Mouse (Mus musculus): ENCODE data around the gene Copg2. TPM values are rescaled to one million over a fixed set of nuclear protein-coding genes. Genes with fewer than 3 reads are reported as not detected.

Gene Copg2
- polyA plus RNA-seq, 1 experiment from 2014 or later = 39.2 TPM

DNA sequence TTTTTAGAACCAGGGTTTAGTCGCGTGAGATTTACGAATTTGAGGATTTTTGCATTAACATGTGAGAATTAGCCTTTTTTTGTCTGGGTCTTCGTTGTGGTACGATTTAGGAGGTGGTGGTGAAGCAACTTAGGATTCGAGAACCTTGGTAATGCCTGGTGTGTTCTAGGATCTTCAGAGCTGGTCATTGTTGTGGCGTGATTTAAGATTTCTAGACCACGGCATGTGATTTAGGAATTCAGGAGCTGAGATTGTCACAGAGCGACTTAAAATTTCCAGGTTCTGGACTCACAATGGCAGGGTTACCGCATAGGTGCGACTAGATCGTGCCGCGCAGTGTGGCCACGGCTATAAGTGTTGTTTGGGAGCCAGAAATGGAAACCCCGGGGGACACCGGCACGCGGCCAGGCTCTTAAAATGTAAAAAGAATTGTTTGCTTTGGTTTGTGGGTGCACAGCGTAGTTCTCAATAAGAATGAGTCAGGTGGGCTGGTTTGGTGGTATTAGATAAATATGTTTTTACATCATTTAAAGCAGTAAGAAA lies 158.1 kb downstream of the Copg2 start:
- WGBS = 54% methylated on average over 20 of the region's 20 CpGs
- ATAC-seq = no peak
- peaks cover 38% of the 10 kb centered on the region for H3K4me1 ChIP-seq (replicated peaks)
- peak overlapping the region; percentile 92 for H3K27ac ChIP-seq
- H3K27me3 ChIP-seq = no peaks in the 10 kb centered on the region
- peaks cover 39% of the 10 kb centered on the region for H3K9me3 ChIP-seq
- H3K36me3 ChIP-seq = peaks cover 21% of the 10 kb centered on the region
- H3K9ac ChIP-seq (replicated peaks) = peak overlapping the region; percentile 84
- peak overlapping the region; percentile 63 for H3K4me3 ChIP-seq (replicated peaks)
- H3K4me2 ChIP-seq (replicated peaks) = peak overlapping the region; percentile 60

DNA sequence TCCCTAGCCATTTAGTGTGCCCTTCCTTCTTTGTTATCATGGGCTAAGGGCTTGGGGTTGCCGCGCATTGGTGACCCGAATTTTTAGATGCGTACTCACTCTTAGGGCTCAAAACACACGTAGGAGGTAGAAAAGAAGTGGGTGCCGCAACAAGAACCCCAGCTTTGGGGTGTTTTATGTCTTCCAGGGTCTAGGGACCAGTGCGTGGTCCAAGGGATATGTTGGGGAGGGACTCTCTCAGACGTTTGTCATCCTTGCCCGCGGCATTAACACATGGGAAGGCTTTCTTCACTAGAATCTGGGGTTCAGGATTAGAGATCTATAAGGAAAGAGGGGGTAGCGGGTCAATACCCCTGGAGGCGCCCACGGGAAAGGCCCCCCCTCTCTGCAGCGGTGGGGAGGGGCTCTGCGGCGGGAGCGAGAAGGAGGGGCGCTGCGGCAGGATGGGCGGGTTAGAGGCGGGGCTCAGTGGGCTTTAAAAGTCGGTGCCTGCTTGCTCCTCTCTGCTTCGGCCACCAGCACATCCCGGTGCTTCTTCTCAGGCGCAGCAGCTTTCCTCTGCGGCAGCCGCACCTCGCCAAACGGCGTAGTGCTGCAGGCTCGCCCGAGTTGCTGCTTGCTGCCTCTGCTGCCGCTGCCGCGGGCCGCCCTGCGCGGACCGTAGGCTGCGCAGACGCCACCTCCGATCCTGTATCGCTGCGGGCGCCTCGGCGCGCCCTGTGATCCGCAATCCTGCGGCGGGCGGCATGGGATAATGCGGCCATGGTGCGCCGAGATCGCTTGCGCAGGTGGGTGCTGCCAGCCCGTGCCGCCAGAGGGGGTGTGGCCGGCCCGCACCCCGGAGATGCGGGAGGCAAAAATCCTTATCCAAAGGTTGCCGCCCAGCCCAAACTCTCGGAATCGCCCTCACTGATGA lies 158.8 kb downstream of the Copg2 start:
- peaks cover 15% of the 10 kb centered on the region for H3K36me3 ChIP-seq
- 58% methylated on average over 66 of the region's 66 CpGs for WGBS
- H3K9me3 ChIP-seq = peaks cover 41% of the 10 kb centered on the region
- peak overlapping the region; percentile 60 for H3K4me2 ChIP-seq (replicated peaks)
- H3K4me3 ChIP-seq (replicated peaks) = peak overlapping the region; percentile 63
- H3K27ac ChIP-seq = peak overlapping the region; percentile 92
- peak overlapping the region; percentile 84 for H3K9ac ChIP-seq (replicated peaks)
- no peaks in the 10 kb centered on the region for H3K27me3 ChIP-seq
- peaks cover 46% of the 10 kb centered on the region for H3K4me1 ChIP-seq (replicated peaks)
- peak; percentile 75 for ATAC-seq

DNA sequence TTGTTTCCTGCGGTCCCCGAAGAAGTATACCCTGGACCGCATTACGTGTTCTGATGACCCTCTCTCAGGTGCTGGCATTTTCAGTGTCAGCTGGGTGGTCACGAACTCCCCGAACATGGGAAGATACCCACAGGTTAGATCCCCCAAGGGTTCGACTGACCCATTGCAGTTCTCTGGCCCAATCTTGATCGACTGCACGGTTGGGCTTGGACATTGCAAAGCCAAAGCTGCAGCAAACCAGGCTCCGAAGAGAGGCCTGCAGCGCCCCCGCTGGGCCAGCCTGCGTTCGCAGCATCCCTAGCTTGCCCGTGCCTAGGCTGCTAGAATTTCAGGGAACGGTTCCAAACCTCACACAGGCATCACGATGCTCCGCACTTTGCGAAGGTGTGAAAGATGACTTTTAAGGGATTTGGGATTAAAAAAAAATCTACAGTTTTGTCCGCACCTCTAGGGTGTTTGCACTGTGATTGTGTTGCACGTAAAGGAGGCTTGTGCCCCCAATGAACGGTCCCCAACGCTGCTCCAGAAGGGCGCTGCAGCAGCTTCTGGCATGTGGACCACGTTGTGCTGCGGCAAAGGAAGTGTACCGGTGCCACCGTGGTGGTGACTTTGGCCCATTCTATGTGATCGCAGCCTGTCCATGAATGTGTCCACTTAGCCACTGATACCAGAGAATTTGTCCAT lies 159.6 kb downstream of the Copg2 start:
- no peaks in the 10 kb centered on the region for H3K27me3 ChIP-seq
- H3K9ac ChIP-seq (replicated peaks) = peak overlapping the region; percentile 84
- peak overlapping the region; percentile 92 for H3K27ac ChIP-seq
- peak overlapping the region; percentile 60 for H3K4me2 ChIP-seq (replicated peaks)
- peaks cover 48% of the 10 kb centered on the region for H3K4me1 ChIP-seq (replicated peaks)
- peak; percentile 70 for ATAC-seq
- peaks cover 9% of the 10 kb centered on the region; the same call in 1 of the 2 replicates for H3K36me3 ChIP-seq
- peak overlapping the region; percentile 63 for H3K4me3 ChIP-seq (replicated peaks)
- 50% methylated on average over 29 of the region's 29 CpGs for WGBS
- H3K9me3 ChIP-seq = peaks cover 41% of the 10 kb centered on the region

DNA sequence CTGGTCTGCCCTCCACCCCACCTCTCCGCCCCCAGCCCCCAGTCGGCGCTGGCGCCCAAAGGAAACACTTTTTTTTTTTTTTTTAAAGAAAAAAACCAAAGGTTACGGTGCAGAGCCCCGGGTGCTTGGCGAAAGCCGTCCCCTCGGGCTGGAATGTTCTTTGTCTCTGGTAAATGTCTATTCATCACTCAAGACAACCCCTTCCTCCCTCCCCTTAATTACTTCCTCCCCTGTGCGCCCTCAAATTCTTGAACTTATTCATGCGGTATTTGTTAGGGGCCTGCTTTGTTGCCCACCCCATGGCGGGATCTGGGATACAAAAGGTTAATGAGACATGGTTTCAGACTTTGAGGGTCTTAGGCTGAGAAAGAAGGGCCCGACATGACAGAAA lies 160.2 kb downstream of the Copg2 start:
- H3K27ac ChIP-seq = peak overlapping the region; percentile 92
- peaks cover 48% of the 10 kb centered on the region for H3K4me1 ChIP-seq (replicated peaks)
- no peak overlapping the region; the same call in 1 of the 2 replicates for H3K9ac ChIP-seq (replicated peaks)
- H3K4me3 ChIP-seq (replicated peaks) = no peak overlapping the region
- no peak for ATAC-seq
- 51% methylated on average over 13 of the region's 13 CpGs for WGBS
- H3K4me2 ChIP-seq (replicated peaks) = peak overlapping the region; percentile 60
- 0 out of 2 replicates have a peak, but pooled peaks cover 6% of the 10 kb centered on the region for H3K36me3 ChIP-seq
- H3K9me3 ChIP-seq = peaks cover 41% of the 10 kb centered on the region
- no peaks in the 10 kb centered on the region for H3K27me3 ChIP-seq

DNA sequence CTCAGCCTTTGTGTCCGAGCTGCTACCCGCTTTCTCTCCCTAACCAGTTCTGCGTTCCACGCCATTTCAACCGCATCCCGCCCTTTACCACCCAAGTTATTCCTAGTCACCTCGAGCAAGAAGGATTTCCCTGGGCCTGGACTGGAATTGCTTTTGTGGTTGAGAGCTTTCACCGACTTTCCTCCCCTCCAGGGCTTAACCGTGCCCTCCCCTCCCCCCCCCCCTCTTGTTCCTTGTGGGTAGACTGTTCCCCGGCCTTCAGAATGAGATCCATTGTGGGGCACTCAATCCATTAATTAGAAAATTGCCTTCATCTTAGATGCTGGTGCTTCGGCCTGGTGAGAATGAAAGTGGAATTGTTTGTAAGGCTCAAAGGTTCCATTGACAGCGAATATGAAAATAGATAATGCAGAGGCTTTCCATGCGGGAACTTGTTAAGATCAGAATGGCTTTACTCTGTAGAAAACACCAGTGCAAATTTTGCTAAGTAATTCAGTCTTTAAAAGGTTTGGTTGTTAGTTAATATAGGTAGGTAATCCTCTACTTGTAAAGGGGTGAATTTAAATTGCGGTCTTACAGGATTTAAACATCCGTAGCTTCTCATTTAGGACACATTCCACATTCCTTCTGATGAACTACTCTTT lies 160.7 kb downstream of the Copg2 start:
- Histone ChIP-seq H3K27me3 (no peaks in the 10 kb centered on the region), H3K4me2 (replicated peaks) (peak overlapping the region; percentile 60), H3K27ac (peak overlapping the region; percentile 92), H3K4me3 (replicated peaks) (peak overlapping the region; percentile 21), H3K9ac (replicated peaks) (peak overlapping the region; percentile 36), H3K4me1 (replicated peaks) (peaks cover 48% of the 10 kb centered on the region), H3K36me3 (0 out of 2 replicates have a peak, but pooled peaks cover 6% of the 10 kb centered on the region), H3K9me3 (peaks cover 41% of the 10 kb centered on the region)
- WGBS = 47% methylated on average over 15 of the region's 15 CpGs
- no peak for ATAC-seq

DNA sequence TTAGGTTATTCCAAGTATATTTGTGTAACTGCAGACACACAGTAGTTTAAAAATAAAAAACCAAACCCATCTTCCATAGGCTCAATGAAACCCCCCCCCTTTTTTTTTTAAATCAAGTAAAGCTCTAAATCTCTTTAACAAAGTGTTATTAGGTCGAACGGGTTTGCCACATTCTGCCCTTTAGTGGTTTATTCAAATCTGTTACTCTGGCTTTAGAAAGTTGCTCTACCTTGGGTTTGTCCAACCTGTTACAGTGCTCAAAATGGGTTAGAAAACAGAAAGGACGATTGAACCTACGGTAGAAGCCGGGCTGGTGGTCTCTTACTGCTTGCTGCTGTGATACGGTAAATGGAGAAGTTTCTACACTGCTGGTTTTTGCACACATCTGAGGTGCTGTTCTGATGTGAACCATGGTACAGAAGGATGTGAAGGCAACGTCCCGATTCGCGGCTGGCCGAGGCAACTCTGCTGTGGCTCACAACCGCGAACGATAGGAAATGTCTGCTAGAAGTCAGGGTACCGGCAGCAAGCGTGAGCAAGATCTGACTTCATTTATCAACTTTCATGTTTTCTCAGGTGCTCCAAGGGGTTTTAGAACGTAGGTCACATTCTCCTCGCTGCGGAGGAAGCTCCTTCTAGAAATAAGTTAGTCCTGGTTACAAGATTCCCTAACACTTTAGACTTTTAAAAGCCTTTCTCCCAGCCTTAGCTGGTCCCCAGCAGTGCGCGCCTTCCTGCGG lies 161.4 kb downstream of the Copg2 start:
- Histone ChIP-seq H3K36me3 (0 out of 2 replicates have a peak, but pooled peaks cover 6% of the 10 kb centered on the region), H3K27me3 (no peaks in the 10 kb centered on the region), H3K4me2 (replicated peaks) (peak overlapping the region; percentile 41), H3K9me3 (peaks cover 41% of the 10 kb centered on the region), H3K27ac (peak overlapping the region; percentile 92), H3K4me3 (replicated peaks) (peak overlapping the region; percentile 21), H3K4me1 (replicated peaks) (peaks cover 44% of the 10 kb centered on the region), H3K9ac (replicated peaks) (peak overlapping the region; percentile 36)
- 50% methylated on average over 22 of the region's 22 CpGs for WGBS
- ATAC-seq = no peak

DNA sequence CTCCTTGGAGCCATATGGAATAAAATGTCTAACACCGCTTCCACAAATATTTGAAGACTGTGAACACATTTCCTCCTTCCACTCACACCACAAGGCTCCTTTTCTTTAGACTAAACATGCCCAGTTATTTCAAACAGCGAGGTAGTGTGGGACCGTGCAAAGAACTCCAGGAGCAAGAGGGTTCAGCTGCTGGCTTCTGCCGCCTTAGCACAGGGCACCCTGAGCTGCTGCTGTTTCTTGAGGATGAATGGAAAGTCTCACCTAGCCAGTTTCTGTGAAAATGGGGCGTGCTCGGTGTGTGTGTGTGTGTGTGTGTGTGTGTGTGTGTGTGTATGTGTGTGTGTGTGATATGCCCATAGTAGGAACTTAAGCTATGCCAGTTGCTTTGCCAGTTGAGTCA lies 162.1 kb downstream of the Copg2 start:
- peak overlapping the region; percentile 27 for H3K4me2 ChIP-seq (replicated peaks)
- H3K9me3 ChIP-seq = peaks cover 36% of the 10 kb centered on the region
- peak overlapping the region; percentile 56 for H3K27ac ChIP-seq
- no peak for ATAC-seq
- 0 out of 2 replicates have a peak overlapping the region, but pooled peaks have one; percentile 6 for H3K9ac ChIP-seq (replicated peaks)
- 49% methylated on average over 6 of the region's 6 CpGs for WGBS
- H3K4me1 ChIP-seq (replicated peaks) = peaks cover 43% of the 10 kb centered on the region
- no peaks in the 10 kb centered on the region for H3K27me3 ChIP-seq
- 0 out of 2 replicates have a peak, but pooled peaks cover 6% of the 10 kb centered on the region for H3K36me3 ChIP-seq
- no peak overlapping the region for H3K4me3 ChIP-seq (replicated peaks)

DNA sequence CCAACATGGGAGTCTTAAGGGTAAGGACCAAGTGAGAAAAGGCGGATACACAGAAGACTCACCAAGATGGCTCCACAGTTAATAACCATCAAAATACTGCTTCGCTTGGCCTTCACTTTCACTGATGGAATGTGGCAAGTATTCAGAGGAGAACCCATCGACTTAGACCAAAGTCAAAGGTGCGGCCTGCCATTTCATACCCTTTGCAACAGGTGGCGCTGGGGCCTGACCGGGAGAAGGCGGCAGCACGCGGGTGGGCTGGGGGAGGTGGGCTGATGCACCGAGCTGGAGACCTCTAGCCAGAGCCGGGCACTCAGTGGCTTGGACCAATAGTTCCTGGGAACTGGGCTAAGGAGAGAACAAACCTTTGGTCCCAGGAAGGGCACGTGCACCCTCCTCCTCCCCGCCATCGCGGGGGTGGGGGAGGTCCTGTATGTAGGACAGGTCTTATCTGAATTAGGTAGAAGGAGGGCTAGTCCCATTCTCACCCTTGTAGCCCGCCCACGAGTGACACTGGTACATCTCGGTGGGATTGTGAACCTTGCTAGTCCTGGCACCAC lies 163.9 kb downstream of the Copg2 start:
- 39% methylated on average over 18 of the region's 18 CpGs for WGBS
- no peak for ATAC-seq
- no peaks in the 10 kb centered on the region for H3K36me3 ChIP-seq
- H3K27ac ChIP-seq = peak overlapping the region; percentile 47; the same call in 1 of the 2 replicates
- H3K9me3 ChIP-seq = peaks cover 18% of the 10 kb centered on the region
- H3K4me3 ChIP-seq (replicated peaks) = no peak overlapping the region
- H3K4me1 ChIP-seq (replicated peaks) = peaks cover 43% of the 10 kb centered on the region
- peak overlapping the region; percentile 19; the same call in 1 of the 2 replicates for H3K4me2 ChIP-seq (replicated peaks)
- 0 out of 2 replicates have a peak overlapping the region, but pooled peaks have one; percentile 39 for H3K9ac ChIP-seq (replicated peaks)
- no peaks in the 10 kb centered on the region for H3K27me3 ChIP-seq

DNA sequence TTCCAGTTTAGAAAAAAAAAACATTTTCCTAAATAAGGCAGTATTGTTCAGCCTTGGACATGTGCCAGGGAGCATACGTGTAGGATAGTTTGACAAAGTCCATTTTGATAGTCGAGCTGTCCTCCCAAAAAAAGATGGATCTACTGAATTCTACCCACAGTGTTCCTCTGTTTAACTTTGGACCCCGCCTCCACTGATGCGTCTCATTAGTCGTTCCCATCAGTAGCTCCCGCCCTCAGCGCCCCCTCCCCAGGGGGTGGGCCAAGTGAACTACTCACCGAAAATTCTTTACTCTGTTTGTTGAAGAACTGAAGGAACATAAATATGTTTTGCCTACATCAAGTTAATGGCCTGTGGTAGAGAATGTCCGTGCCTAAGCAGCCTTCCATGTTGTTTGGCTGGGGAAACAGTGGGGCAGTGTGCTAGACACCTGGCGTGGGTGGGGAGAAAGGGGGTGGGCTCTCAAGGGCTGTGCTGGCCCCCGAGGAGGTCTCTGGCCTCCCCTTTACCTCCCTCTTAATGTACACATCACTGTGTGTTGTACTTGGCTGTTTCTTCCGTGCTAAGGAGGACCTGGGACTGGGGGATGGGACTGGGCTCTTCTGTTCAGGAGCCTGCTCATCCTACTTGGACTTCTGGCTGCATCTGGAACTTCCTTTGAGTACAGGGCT lies 166.2 kb downstream of the Copg2 start:
- H3K9ac ChIP-seq (replicated peaks) = no peak overlapping the region
- no peak overlapping the region for H3K4me3 ChIP-seq (replicated peaks)
- no peaks in the 10 kb centered on the region for H3K27me3 ChIP-seq
- H3K36me3 ChIP-seq = no peaks in the 10 kb centered on the region
- 63% methylated on average over 12 of the region's 12 CpGs for WGBS
- peaks cover 34% of the 10 kb centered on the region for H3K4me1 ChIP-seq (replicated peaks)
- H3K9me3 ChIP-seq = 0 out of 2 replicates have a peak, but pooled peaks cover 2% of the 10 kb centered on the region
- H3K27ac ChIP-seq = no peak overlapping the region
- no peak overlapping the region for H3K4me2 ChIP-seq (replicated peaks)
- ATAC-seq = no peak

DNA sequence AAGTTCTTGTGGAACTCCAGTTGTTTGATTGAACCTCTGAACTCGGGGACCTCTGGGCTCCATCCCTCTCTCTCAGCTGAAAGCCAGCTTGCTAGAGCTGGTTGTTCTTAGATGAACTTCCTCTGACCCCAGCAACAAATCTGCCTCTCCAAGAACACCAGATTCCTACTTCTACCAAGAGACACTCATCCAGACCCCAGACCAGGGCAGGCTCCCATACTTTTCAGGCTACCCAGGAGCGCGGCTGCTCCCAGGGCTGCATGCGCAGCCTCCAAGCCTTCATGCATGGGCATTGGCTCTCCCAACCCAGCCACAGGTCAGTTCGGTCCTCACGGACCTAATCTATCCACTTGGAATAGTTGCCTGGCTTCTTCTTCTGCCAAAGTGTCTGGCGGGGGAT lies 173.3 kb downstream of the Copg2 start, which contains the start of gene Mest:
Gene Mest, plus strand, starts transcription at position 217 of the 400 bp plus-strand sequence.
- no peak within 1 kb of the TSS for H3K4me2 ChIP-seq (replicated peaks)
- H3K9me3 ChIP-seq = no peaks in the 10 kb centered on the region
- H3K27me3 ChIP-seq = no peaks in the 10 kb centered on the region
- H3K4me1 ChIP-seq (replicated peaks) = peaks cover 33% of the 10 kb centered on the region
- ATAC-seq = no peak
- 64% methylated on average over 7 of the region's 7 CpGs for WGBS
- 0 out of 2 replicates have a peak within 1 kb of the TSS, but pooled peaks have one; percentile 23 for H3K9ac ChIP-seq (replicated peaks)
- peak within 1 kb of the TSS; percentile 93 for H3K27ac ChIP-seq
- no peaks in the 10 kb centered on the region for H3K36me3 ChIP-seq
- H3K4me3 ChIP-seq (replicated peaks) = no peak within 1 kb of the TSS

All from midbrain, embryonic 13.5 days (tissue).